Comparison of ENCODE assay signal across 12 mouse cellular contexts in the genomic region with DNA sequence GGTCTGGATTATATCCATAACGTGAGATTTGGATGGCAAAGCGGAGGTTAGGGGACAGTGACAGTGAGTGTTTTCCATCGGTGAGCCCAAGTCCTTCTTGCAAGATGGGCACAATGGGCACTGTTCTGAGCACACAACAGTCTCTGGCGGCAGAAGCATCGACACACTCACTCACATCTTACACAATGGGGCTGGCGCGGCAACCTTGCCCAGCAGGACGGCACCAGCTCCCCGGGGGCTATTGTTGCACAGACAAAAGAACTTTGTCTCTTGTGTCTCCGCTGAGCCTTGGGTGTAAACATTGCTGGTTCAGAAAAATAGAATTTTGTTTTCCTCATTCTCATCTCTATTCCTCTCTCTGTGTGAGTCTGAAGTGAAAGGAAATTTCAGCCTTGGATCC. TPM values are rescaled to one million over a fixed set of nuclear protein-coding genes. Genes with fewer than 3 reads are reported as not detected.
A peak's percentile ranks its signal among the peaks of the same experiment; 100 is the strongest.
DNase-seq lines count a peak whose midpoint lies in the region; ATAC-seq lines count a peak whose summit lies in the region.
"Had no signal": no experiment of that assay in that cellular context is flagged by ENCODE, and none has a peak within 500 bp of the region (broad histone marks: within the 10 kb centered on the region; RNA-seq: fewer than 3 reads in every experiment).

No protein-coding gene starts in this region.

- H3K36me3 ChIP-seq in forebrain, embryonic 12.5 days (replicated peaks), result no peaks in the 10 kb centered on the region
- no peaks in the 10 kb centered on the region for H3K36me3 ChIP-seq in limb, embryonic 11.5 days (ENCODE audit: control insufficient read depth, insufficient read depth, low read length)
- H3K36me3 ChIP-seq in intestine, embryonic 16.5 days (ENCODE audit: control insufficient read depth, insufficient read depth, low read length), result no peaks in the 10 kb centered on the region
- H3K36me3 ChIP-seq: limb, embryonic 15.5 days had no signal

- WGBS in forebrain, embryonic 12.5 days, result 2% methylated on average over 10 of the region's 10 CpGs
- WGBS in limb, embryonic 11.5 days, result 30% methylated on average over 10 of the region's 10 CpGs
- 26% methylated on average over 10 of the region's 10 CpGs for whole genome bisulfite sequencing in intestine, embryonic 16.5 days

- H3K27ac ChIP-seq in forebrain, embryonic 12.5 days, result no peak overlapping the region
- H3K27ac ChIP-seq in limb, embryonic 11.5 days (replicated peaks; ENCODE audit: low read depth, low read length), result no peak overlapping the region
- no peak overlapping the region for H3K27ac ChIP-seq in intestine, embryonic 16.5 days (ENCODE audit: low read length)
- H3K27ac ChIP-seq: limb, embryonic 15.5 days had no signal

- H3K4me1 ChIP-seq in forebrain, embryonic 12.5 days, result peaks cover 12% of the 10 kb centered on the region
- no peaks in the 10 kb centered on the region for H3K4me1 ChIP-seq in limb, embryonic 11.5 days (ENCODE audit: control insufficient read depth, insufficient read depth, low read length)
- no peaks in the 10 kb centered on the region for H3K4me1 ChIP-seq in intestine, embryonic 16.5 days (ENCODE audit: control insufficient read depth, insufficient read depth, low read length)
- H3K4me1 ChIP-seq: limb, embryonic 15.5 days had no signal

- H3K9me3 ChIP-seq in forebrain, embryonic 12.5 days, result no peaks in the 10 kb centered on the region
- no peaks in the 10 kb centered on the region for H3K9me3 ChIP-seq in limb, embryonic 11.5 days (ENCODE audit: control insufficient read depth, low read length)
- no peaks in the 10 kb centered on the region for H3K9me3 ChIP-seq in intestine, embryonic 16.5 days (ENCODE audit: control insufficient read depth, low read length)
- H3K9me3 ChIP-seq: limb, embryonic 15.5 days had no signal

- DNase-seq in cerebellum, adult 11-12 months, result peak; percentile 16
- DNase-seq in ES-CJ7 (ENCODE audit: low read depth, low spot score), result peak; percentile 33
- DNase-seq in limb, embryonic 11.5 days (ENCODE audit: low spot score), result peak; percentile 14
- DNase-seq in adrenal gland, adult 2 months, result no peak
- DNase-seq in kidney, postnatal 4 days, result no peak
- DNase-seq: kidney, adult 2 months; lung, postnatal 4 days had no signal

- no peak overlapping the region for H3K4me3 ChIP-seq in forebrain, embryonic 12.5 days (replicated peaks)
- H3K4me3 ChIP-seq in limb, embryonic 11.5 days (ENCODE audit: low read depth, low read length), result no peak overlapping the region
- no peak overlapping the region for H3K4me3 ChIP-seq in intestine, embryonic 16.5 days (ENCODE audit: low read length)
- H3K4me3 ChIP-seq: erythroblast, embryonic 14.5 days; limb, embryonic 15.5 days had no signal

- no peak overlapping the region for H3K9ac ChIP-seq in forebrain, embryonic 12.5 days
- no peak overlapping the region for H3K9ac ChIP-seq in limb, embryonic 11.5 days (ENCODE audit: low read length)
- H3K9ac ChIP-seq in intestine, embryonic 16.5 days (ENCODE audit: low read depth, low read length), result no peak overlapping the region
- H3K9ac ChIP-seq: limb, embryonic 15.5 days had no signal

- H3K4me2 ChIP-seq in forebrain, embryonic 12.5 days, result peak overlapping the region; percentile 45
- H3K4me2 ChIP-seq in limb, embryonic 11.5 days (ENCODE audit: low read depth, severe bottlenecking), result no peak overlapping the region
- no peak overlapping the region for H3K4me2 ChIP-seq in intestine, embryonic 16.5 days (ENCODE audit: low read depth, low read length)
- H3K4me2 ChIP-seq: limb, embryonic 15.5 days had no signal

- ATAC-seq in cerebellum, adult (ENCODE audit: insufficient number of reproducible peaks, low FRiP score, low TSS enrichment), result no peak
- ATAC-seq in forebrain, embryonic 12.5 days (ENCODE audit: low FRiP score), result no peak
- no peak for ATAC-seq in limb, embryonic 11.5 days (ENCODE audit: insufficient number of reproducible peaks, low FRiP score, low TSS enrichment, low read depth)
- no peak for ATAC-seq in intestine, embryonic 16.5 days

- peaks cover 8% of the 10 kb centered on the region; the same call in 1 of the 2 replicates for H3K27me3 ChIP-seq in forebrain, embryonic 12.5 days
- no peaks in the 10 kb centered on the region for H3K27me3 ChIP-seq in limb, embryonic 11.5 days (ENCODE audit: control insufficient read depth, insufficient read depth, low read length)
- no peaks in the 10 kb centered on the region for H3K27me3 ChIP-seq in intestine, embryonic 16.5 days (replicated peaks; ENCODE audit: control insufficient read depth, insufficient read depth, low read length)
- H3K27me3 ChIP-seq: limb, embryonic 15.5 days had no signal

RNA-seq across cellular contexts. Expression of a gene that starts 53.6 kb away (rescaled TPM):
- polyA plus RNA-seq in forebrain, embryonic 12.5 days (2016; fragmentation: Nextera tagmentation; extraction: Ambion mirVana), result not detected in 2 replicates
- polyA plus RNA-seq in limb, embryonic 11.5 days (2014; fragmentation: Nextera tagmentation; extraction: Ambion mirVana), result not detected in 2 replicates
- total RNA-seq in adrenal gland, adult 2 months (2021), result not detected
- 0.17 TPM in 1 of 2 replicates, not detected in the other for polyA plus RNA-seq in adrenal gland, adult 2 months (2012; rRNA removed)
- 0.99 and 1.1 TPM in 2 replicates for polyA plus RNA-seq in intestine, embryonic 16.5 days (2015; fragmentation: Nextera tagmentation; extraction: Ambion mirVana)
- polyA plus RNA-seq: erythroblast, embryonic 14.5 days; limb, embryonic 15.5 days had no signal

Comparison
In these comparisons a context has a peak if more than half of its experiments do, and no peak if none do; other contexts are left out.
1. DNase-seq: peak in cerebellum, adult 11-12 months (single experiment), ES-CJ7 (single experiment) and limb, embryonic 11.5 days (single experiment); none in adrenal gland, adult 2 months (single experiment) and kidney, postnatal 4 days (0 of 2).